8 mouse cellular contexts compared by ENCODE assay signal in the genomic region with DNA sequence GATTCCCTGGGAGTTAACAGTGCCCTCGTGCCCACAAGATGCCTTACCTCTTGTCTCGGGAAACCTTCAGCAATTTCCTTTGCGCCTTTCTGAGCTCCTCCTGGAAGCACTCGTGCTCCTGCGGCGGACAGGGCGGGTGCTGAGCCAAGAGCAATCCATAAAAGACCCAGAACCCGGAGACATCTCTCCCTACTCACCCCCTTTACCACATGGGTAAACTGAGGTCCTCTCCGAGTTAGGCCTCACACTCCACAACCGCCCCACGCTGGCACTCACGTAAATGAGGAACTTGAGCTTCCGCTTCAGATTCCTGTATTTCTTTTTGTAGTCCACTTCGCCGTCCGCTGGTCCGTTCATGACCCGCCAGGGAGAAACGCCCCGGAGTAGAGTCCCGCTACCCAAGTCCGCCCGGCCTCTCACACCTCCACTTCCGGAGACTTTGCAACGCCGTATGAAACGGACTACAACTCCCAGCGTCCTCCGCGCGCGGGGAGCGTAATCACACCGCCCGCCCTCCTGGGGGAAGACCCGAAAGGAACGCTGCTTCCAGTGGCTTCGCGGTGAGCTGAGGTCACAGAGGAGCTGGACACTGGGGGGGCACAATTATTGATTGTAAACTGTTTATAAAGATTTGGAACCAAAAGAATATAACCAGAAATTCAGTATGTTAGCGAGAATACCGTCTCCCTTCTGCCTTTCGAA. TPM values are rescaled to one million over a fixed set of nuclear protein-coding genes. Genes with fewer than 3 reads are reported as not detected.
A peak's percentile ranks its signal among the peaks of the same experiment; 100 is the strongest.
DNase-seq lines count a peak whose midpoint lies in the region; ATAC-seq and TF ChIP-seq lines count a peak whose summit lies in the region.

Gene Hirip3, plus strand, starts transcription at position 544 of the 702 bp plus-strand sequence.

- peak; percentile 86 for ATAC-seq in erythroblast, adult 5-6 weeks (replicated peaks; ENCODE audit: low FRiP score, poor library complexity, severe bottlenecking)
- ATAC-seq in heart, embryonic 11.5 days (replicated peaks; ENCODE audit: insufficient number of reproducible peaks, low FRiP score, low TSS enrichment) = peak; percentile 81
- peak; percentile 93 for ATAC-seq in kidney, embryonic 16.5 days (ENCODE audit: low FRiP score, low TSS enrichment)

- peak within 1 kb of the TSS; percentile 47 for H3ac ChIP-seq in myocyte (ENCODE audit: control insufficient read depth, insufficient read length)

- peak; percentile 95 for DNase-seq in B cell, adult 2 months
- DNase-seq in brain, adult 2 months (ENCODE audit: low read depth, low spot score) = peak; percentile 97
- DNase-seq in liver, adult 2 months (ENCODE audit: extremely low read depth, low read depth, low spot score) = peak; percentile 88
- peak; percentile 93 for DNase-seq in splenic B cell, adult 2 months (ENCODE audit: low read depth, low spot score)

- peak; percentile 58; the same call in 1 of the 2 replicates for TF ChIP-seq POLR2A in liver, adult 2 months (IDR thresholded peaks at IDR 0.05; ENCODE audit: extremely low read depth, insufficient read depth, low read length)
- TF ChIP-seq POLR2A in myocyte (IDR thresholded peaks at IDR 0.05; ENCODE audit: insufficient read length, low read depth) = peak; percentile 77

- peaks cover 25% of the 10 kb centered on the region for H3K36me3 ChIP-seq in heart, embryonic 11.5 days (ENCODE audit: control insufficient read depth, insufficient read depth, low read length)
- H3K36me3 ChIP-seq in kidney, embryonic 16.5 days (ENCODE audit: insufficient read depth, low read length) = peaks cover 44% of the 10 kb centered on the region
- no peaks in the 10 kb centered on the region; the same call in 1 of the 2 replicates for H3K36me3 ChIP-seq in liver, adult 2 months (ENCODE audit: control insufficient read depth, insufficient read depth, low read length)
- no peaks in the 10 kb centered on the region for H3K36me3 ChIP-seq in myocyte (ENCODE audit: control insufficient read depth, insufficient read depth)
- H3K36me3 ChIP-seq in splenic B cell, adult 2 months (ENCODE audit: control insufficient read depth, insufficient read depth, low read length, poor library complexity, severe bottlenecking) = peaks cover 7% of the 10 kb centered on the region

- H3K9me3 ChIP-seq in heart, embryonic 11.5 days (replicated peaks; ENCODE audit: control insufficient read depth, low read length) = no peaks in the 10 kb centered on the region
- no peaks in the 10 kb centered on the region for H3K9me3 ChIP-seq in kidney, embryonic 16.5 days (ENCODE audit: low read length)

- H3K4me1 ChIP-seq in heart, embryonic 11.5 days (ENCODE audit: control insufficient read depth, insufficient read depth, low read length) = peaks cover 9% of the 10 kb centered on the region; the same call in 1 of the 2 replicates
- H3K4me1 ChIP-seq in kidney, embryonic 16.5 days (ENCODE audit: insufficient read depth, low read length) = peaks cover 26% of the 10 kb centered on the region
- H3K4me1 ChIP-seq in liver, adult 2 months (ENCODE audit: control insufficient read depth, insufficient read depth, low read length) = peaks cover 7% of the 10 kb centered on the region; the same call in 1 of the 2 replicates

- H3K4me3 ChIP-seq in heart, embryonic 11.5 days (ENCODE audit: low read depth, low read length) = peak within 1 kb of the TSS; percentile 69
- peak within 1 kb of the TSS; percentile 75 for H3K4me3 ChIP-seq in kidney, embryonic 16.5 days (ENCODE audit: low read length)
- peak within 1 kb of the TSS; percentile 64 for H3K4me3 ChIP-seq in liver, adult 2 months (ENCODE audit: insufficient read depth, low read depth, low read length)
- peak within 1 kb of the TSS; percentile 89 for H3K4me3 ChIP-seq in myocyte

- no peak for TF ChIP-seq CTCF in liver, adult 2 months (IDR thresholded peaks at IDR 0.05; ENCODE audit: low read depth, low read length)

- peak within 1 kb of the TSS; percentile 76 for H3K27ac ChIP-seq in heart, embryonic 11.5 days (ENCODE audit: low read depth, low read length)
- peak within 1 kb of the TSS; percentile 90 for H3K27ac ChIP-seq in kidney, embryonic 16.5 days (ENCODE audit: low read length)
- peak within 1 kb of the TSS; percentile 50 for H3K27ac ChIP-seq in liver, adult 2 months (replicated peaks; ENCODE audit: insufficient read depth, low read depth, low read length)

- 1% methylated on average over 42 of the region's 42 CpGs for WGBS in heart, embryonic 11.5 days (ENCODE audit: insufficient replicate concordance)
- WGBS in kidney, embryonic 16.5 days = under 1% methylated on average over 42 of the region's 42 CpGs
- WGBS in liver, adult 2 months = 2% methylated on average over 42 of the region's 42 CpGs

- H3K27me3 ChIP-seq in heart, embryonic 11.5 days (ENCODE audit: control insufficient read depth, insufficient read depth, low read length) = no peaks in the 10 kb centered on the region
- no peaks in the 10 kb centered on the region for H3K27me3 ChIP-seq in kidney, embryonic 16.5 days (ENCODE audit: insufficient read depth, low read length)
- H3K27me3 ChIP-seq in liver, adult 2 months (ENCODE audit: control insufficient read depth, insufficient read depth, low read length) = no peaks in the 10 kb centered on the region
- no peaks in the 10 kb centered on the region for H3K27me3 ChIP-seq in myocyte (ENCODE audit: control insufficient read depth, insufficient read depth, insufficient read length)
- no peaks in the 10 kb centered on the region; the same call in 1 of the 2 replicates for H3K27me3 ChIP-seq in splenic B cell, adult 2 months (ENCODE audit: control insufficient read depth, insufficient read depth, low read length, poor library complexity, severe bottlenecking)

- H3K9ac ChIP-seq in heart, embryonic 11.5 days (ENCODE audit: low read depth, low read length) = peak within 1 kb of the TSS; percentile 79
- H3K9ac ChIP-seq in kidney, embryonic 16.5 days (replicated peaks; ENCODE audit: low read length) = peak within 1 kb of the TSS; percentile 67
- H3K9ac ChIP-seq in liver, adult 2 months (ENCODE audit: low read depth, low read length) = peak within 1 kb of the TSS; percentile 61

- H3K79me2 ChIP-seq in liver, adult 2 months (ENCODE audit: control insufficient read depth, insufficient read depth, low read length) = no peaks in the 10 kb centered on the region
- peaks cover 12% of the 10 kb centered on the region for H3K79me2 ChIP-seq in myocyte (ENCODE audit: control insufficient read depth, insufficient read depth)

- peak within 1 kb of the TSS; percentile 75 for H3K4me2 ChIP-seq in heart, embryonic 11.5 days
- peak within 1 kb of the TSS; percentile 68 for H3K4me2 ChIP-seq in kidney, embryonic 16.5 days (replicated peaks; ENCODE audit: low read depth, low read length)
- H3K4me2 ChIP-seq in myocyte (ENCODE audit: low read depth) = peak within 1 kb of the TSS; percentile 92

TF ChIP-seq in myocyte, 11 proteins besides CTCF, POLR2A, EP300 and RAD21:
- TF ChIP-seq POLR2AphosphoS2 (IDR thresholded peaks at IDR 0.05; ENCODE audit: insufficient read length, low read depth) (peak; percentile 81), TCF12 (IDR thresholded peaks at IDR 0.05; ENCODE audit: insufficient read depth, poor library complexity, severe bottlenecking) (no peak), SRF (IDR thresholded peaks at IDR 0.05; ENCODE audit: control insufficient read depth, insufficient read length, low read depth) (no peak)

RNA-seq across cellular contexts. Expression of gene Hirip3, which starts in this region (rescaled TPM):
- 5.2 and 9.2 TPM in 2 replicates for total RNA-seq in erythroblast, adult 5-6 weeks (2015; ENCODE audit: low replicate concordance)
- 38.2 and 40.8 TPM in 2 replicates for total RNA-seq in erythroblast, adult 5-6 weeks (2017; ENCODE audit: low replicate concordance)
- polyA plus RNA-seq in heart, embryonic 11.5 days (2014; fragmentation: Nextera tagmentation; extraction: Ambion mirVana) = 15.5 and 17.0 TPM in 2 replicates
- 32.6 and 42.7 TPM in 2 replicates for polyA plus RNA-seq in kidney, embryonic 16.5 days (2015; fragmentation: Nextera tagmentation; extraction: Ambion mirVana)
- 1.0 and 1.5 TPM in 2 replicates for total RNA-seq in liver, adult 2 months (2014; rRNA removed)
- polyA plus RNA-seq in liver, adult 2 months (2012; rRNA removed) = 1.00 and 2.4 TPM in 2 replicates
- polyA plus RNA-seq in myocyte (2012; fragmentation: generic; extraction: Trizol) = 16.2 TPM

Comparison
In these comparisons a context has a peak if more than half of its experiments do, and no peak if none do; other contexts are left out.
1. Peak in every context shown above with its lines: DNase-seq, ATAC-seq, H3K4me3 ChIP-seq and H3K27ac ChIP-seq.